Comparison of ENCODE assay signal across 19 mouse cellular contexts in the genomic region with DNA sequence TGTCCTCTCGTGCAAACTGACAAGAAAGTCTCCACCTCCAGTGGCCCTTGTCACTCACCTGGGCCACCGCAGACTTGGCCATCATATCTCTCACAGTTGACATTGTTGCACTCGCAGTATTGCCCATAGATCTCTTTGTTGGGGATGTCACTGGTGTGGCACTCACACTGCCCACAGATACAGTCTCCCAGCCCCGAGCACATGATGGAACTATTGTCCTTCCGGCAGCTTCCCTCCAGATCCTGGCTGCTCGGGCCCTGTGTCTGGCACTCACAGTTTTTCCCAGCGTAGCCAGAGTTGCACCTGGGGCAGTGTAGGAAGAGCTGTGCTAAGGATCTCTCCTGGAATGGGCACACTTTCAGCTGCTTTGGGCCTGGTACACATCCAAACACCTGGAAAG. TPM values are rescaled to one million over a fixed set of nuclear protein-coding genes. Genes with fewer than 3 reads are reported as not detected.
"Had no signal": no experiment of that assay in that cellular context is flagged by ENCODE, and none has a peak within 500 bp of the region (broad histone marks: within the 10 kb centered on the region; RNA-seq: fewer than 3 reads in every experiment).

No protein-coding gene starts in this region.

- H3K27me3 ChIP-seq: neural tube, embryonic 12.5 days; neural tube, embryonic 13.5 days; neural tube, embryonic 15.5 days; stomach, embryonic 15.5 days had no signal

- H3K4me1 ChIP-seq: neural tube, embryonic 12.5 days; neural tube, embryonic 13.5 days; neural tube, embryonic 15.5 days; stomach, embryonic 15.5 days had no signal

- H3K9me3 ChIP-seq: neural tube, embryonic 12.5 days; neural tube, embryonic 13.5 days; neural tube, embryonic 15.5 days; stomach, embryonic 15.5 days had no signal

- H3K36me3 ChIP-seq: neural tube, embryonic 12.5 days; neural tube, embryonic 13.5 days; neural tube, embryonic 15.5 days; stomach, embryonic 15.5 days had no signal

- H3K27ac ChIP-seq: neural tube, embryonic 12.5 days; neural tube, embryonic 13.5 days; neural tube, embryonic 15.5 days; stomach, embryonic 15.5 days; stomach, postnatal 0 days had no signal

- DNase-seq: retina, postnatal 1 day; right cerebral cortex, adult 18-20 months; right cerebral cortex, postnatal 14 days; right cerebral cortex, postnatal 25 days; right cerebral cortex, postnatal 4 days; spleen, adult 18-20 months; thymus, adult 18-20 months; thymus, adult 2 months; thymus, postnatal 14 days; thymus, postnatal 25 days; thymus, postnatal 36 days; thymus, postnatal 4 days had no signal

- H3K4me3 ChIP-seq: neural tube, embryonic 12.5 days; neural tube, embryonic 13.5 days; neural tube, embryonic 15.5 days; stomach, embryonic 15.5 days had no signal

RNA-seq across cellular contexts. Expression of a gene that starts 16.7 kb away (rescaled TPM):
- polyA plus RNA-seq: neural tube, embryonic 11.5 days; neural tube, embryonic 13.5 days; testis, adult 2 months had no signal

RNA-seq across cellular contexts. Expression of a gene that starts 40.7 kb away (rescaled TPM):
- polyA plus RNA-seq: testis, adult 2 months; thymus, adult 2 months had no signal
